Mouse (Mus musculus) stomach, postnatal 0 days (tissue): ENCODE results near the gene Sike1.

Experiments
- CTCF ChIP-seq: IDR thresholded peaks from 2 replicates; pipeline ENCODE4 v1.5.1; 2016; ENCODE audit warnings: antibody characterized with exemption, low read depth, mild to moderate bottlenecking, moderate library complexity
- EP300 ChIP-seq: optimal IDR thresholded peaks from 2 replicates; pipeline ENCODE3; 2016; ENCODE audit warnings: antibody characterized with exemption

DNA sequence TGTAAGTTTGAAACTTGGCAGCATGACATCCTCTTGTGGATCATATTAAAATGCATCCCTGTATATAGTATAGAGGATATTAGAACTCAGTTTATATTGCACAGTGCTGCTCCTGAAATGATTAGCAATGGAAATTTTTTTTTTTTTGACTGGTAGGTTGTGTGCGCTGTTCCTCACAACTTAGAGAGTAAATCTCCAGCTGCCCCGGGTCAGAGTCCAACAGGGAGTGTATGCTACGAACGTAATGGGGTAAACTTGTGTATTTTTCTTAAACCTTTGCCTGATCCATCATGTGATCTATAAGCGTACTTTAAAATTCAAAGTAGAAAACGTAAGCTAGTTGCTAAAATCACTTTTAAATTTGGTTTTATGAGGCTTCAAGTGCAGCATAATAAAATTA, 44.8 kb downstream of the Sike1 start:
- TF ChIP-seq EP300 (no peak), CTCF (no peak)
